10 mouse cellular contexts compared by ENCODE assay signal in the genomic region with DNA sequence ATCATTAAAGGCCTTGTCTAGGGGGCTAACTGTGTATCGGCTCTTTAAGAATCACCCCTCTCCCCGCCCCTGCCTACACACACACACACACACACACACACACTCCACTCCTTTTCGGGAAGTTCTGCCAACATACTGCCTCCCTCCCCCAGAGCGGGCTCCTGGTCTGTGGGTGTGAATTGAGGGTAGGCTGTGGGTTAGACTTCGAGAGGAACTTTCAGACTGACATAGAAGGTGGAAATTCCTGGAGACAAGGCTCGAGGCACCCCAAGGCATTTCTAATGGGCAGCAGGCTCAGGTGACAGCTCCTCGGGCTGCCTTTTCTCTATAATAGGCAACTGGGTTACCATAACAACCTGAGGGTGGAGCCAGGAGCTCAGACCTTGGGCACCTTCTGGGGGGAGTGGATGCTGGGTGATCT. TPM values are rescaled to one million over a fixed set of nuclear protein-coding genes. Genes with fewer than 3 reads are reported as not detected.
A peak's percentile ranks its signal among the peaks of the same experiment; 100 is the strongest.
DNase-seq lines count a peak whose midpoint lies in the region; ATAC-seq and TF ChIP-seq lines count a peak whose summit lies in the region.
"Had no signal": no experiment of that assay in that cellular context is flagged by ENCODE, and none has a peak within 500 bp of the region (broad histone marks: within the 10 kb centered on the region; RNA-seq: fewer than 3 reads in every experiment).

No protein-coding gene starts in this region.

- peak overlapping the region; percentile 71 for H3K4me2 ChIP-seq in forebrain, embryonic 13.5 days
- H3K4me2 ChIP-seq in midbrain, embryonic 14.5 days (ENCODE audit: low read length) = peak overlapping the region; percentile 73
- H3K4me2 ChIP-seq in liver, postnatal 0 days (ENCODE audit: low read depth, low read length) = no peak overlapping the region

- peak; percentile 30; the same call in 1 of the 2 replicates for TF ChIP-seq POLR2A in cerebellum, adult 2 months (IDR thresholded peaks at IDR 0.05; ENCODE audit: borderline replicate concordance, insufficient read depth, low read length)
- TF ChIP-seq POLR2A in brain, embryonic 14.5 days (IDR thresholded peaks at IDR 0.05; ENCODE audit: borderline replicate concordance, extremely low read depth, insufficient read depth, insufficient read length, poor library complexity, severe bottlenecking) = no peak

- peaks cover 27% of the 10 kb centered on the region for H3K4me1 ChIP-seq in cerebellum, adult 2 months (ENCODE audit: control insufficient read depth, insufficient read depth, low read length)
- peaks cover 78% of the 10 kb centered on the region for H3K4me1 ChIP-seq in forebrain, embryonic 13.5 days
- peaks cover 53% of the 10 kb centered on the region for H3K4me1 ChIP-seq in midbrain, embryonic 14.5 days (ENCODE audit: control insufficient read depth, insufficient read depth, low read length)
- H3K4me1 ChIP-seq in liver, postnatal 0 days (ENCODE audit: insufficient read depth) = 0 out of 2 replicates have a peak, but pooled peaks cover 4% of the 10 kb centered on the region

- H3K4me3 ChIP-seq in cerebellum, adult 2 months (replicated peaks; ENCODE audit: insufficient read depth, low read depth, low read length) = peak overlapping the region; percentile 97
- H3K4me3 ChIP-seq in forebrain, embryonic 13.5 days = peak overlapping the region; percentile 18
- peak overlapping the region; percentile 58; the same call in 1 of the 2 replicates for H3K4me3 ChIP-seq in midbrain, embryonic 14.5 days (replicated peaks; ENCODE audit: low read depth, low read length)
- no peak overlapping the region for H3K4me3 ChIP-seq in liver, postnatal 0 days (ENCODE audit: low read depth, low read length)
- H3K4me3 ChIP-seq: myocyte had no signal

- peak; percentile 67 to 79 for DNase-seq in cerebellum, adult 2 months
- DNase-seq in brain, embryonic 14.5 days (ENCODE audit: low read depth) = peak; percentile 82
- DNase-seq in midbrain, embryonic 14.5 days = peak; percentile 39
- DNase-seq in liver, postnatal 0 days = no peak
- DNase-seq in spleen, adult 18-20 months = no peak
- DNase-seq in heart, postnatal 10 days = no peak

- no peaks in the 10 kb centered on the region; the same call in 1 of the 2 replicates for H3K36me3 ChIP-seq in forebrain, embryonic 13.5 days (ENCODE audit: poor library complexity, severe bottlenecking)
- H3K36me3 ChIP-seq in midbrain, embryonic 14.5 days (ENCODE audit: control insufficient read depth, insufficient read depth, low read length) = no peaks in the 10 kb centered on the region
- H3K36me3 ChIP-seq in liver, postnatal 0 days (replicated peaks; ENCODE audit: insufficient read depth, low read length) = no peaks in the 10 kb centered on the region

- intact Hi-C loops in heart, postnatal 10 days (cut with DNase I) = no loop called here

- WGBS in cerebellum, adult 2 months = 5% methylated on average over 7 of the region's 7 CpGs
- 4% methylated on average over 7 of the region's 7 CpGs for whole genome bisulfite sequencing in forebrain, embryonic 13.5 days
- 16% methylated on average over 7 of the region's 7 CpGs for WGBS in midbrain, embryonic 14.5 days
- 7% methylated on average over 7 of the region's 7 CpGs for whole genome bisulfite sequencing in liver, postnatal 0 days (ENCODE audit: insufficient replicate concordance)

- no peak for ATAC-seq in cerebellum, adult (ENCODE audit: insufficient number of reproducible peaks, low FRiP score, low TSS enrichment)
- no peak for ATAC-seq in forebrain, embryonic 13.5 days
- ATAC-seq in midbrain, embryonic 14.5 days (ENCODE audit: low FRiP score, low TSS enrichment) = no peak
- ATAC-seq in liver, postnatal 0 days = no peak

- no peak for TF ChIP-seq EP300 in liver, postnatal 0 days (IDR thresholded peaks at IDR 0.05; ENCODE audit: low read depth)

- H3K27me3 ChIP-seq in cerebellum, adult 2 months (ENCODE audit: control insufficient read depth, insufficient read depth, low read length) = no peaks in the 10 kb centered on the region
- no peaks in the 10 kb centered on the region for H3K27me3 ChIP-seq in forebrain, embryonic 13.5 days
- no peaks in the 10 kb centered on the region for H3K27me3 ChIP-seq in midbrain, embryonic 14.5 days (ENCODE audit: control insufficient read depth, insufficient read depth, low read length)
- H3K27me3 ChIP-seq in liver, postnatal 0 days (ENCODE audit: insufficient read depth, low read length) = peaks cover 21% of the 10 kb centered on the region

- no peaks in the 10 kb centered on the region for H3K9me3 ChIP-seq in forebrain, embryonic 13.5 days (replicated peaks)
- no peaks in the 10 kb centered on the region for H3K9me3 ChIP-seq in midbrain, embryonic 14.5 days (ENCODE audit: control insufficient read depth, low read length)
- H3K9me3 ChIP-seq in liver, postnatal 0 days (ENCODE audit: low read length) = no peaks in the 10 kb centered on the region

- H3K9ac ChIP-seq in forebrain, embryonic 13.5 days = peak overlapping the region; percentile 65; the same call in 1 of the 2 replicates
- H3K9ac ChIP-seq in midbrain, embryonic 14.5 days (replicated peaks; ENCODE audit: low read length) = no peak overlapping the region
- H3K9ac ChIP-seq in liver, postnatal 0 days (replicated peaks) = no peak overlapping the region

- TF ChIP-seq CTCF in cerebellum, adult 2 months (IDR thresholded peaks at IDR 0.05; ENCODE audit: borderline replicate concordance, insufficient read depth, low read depth, low read length) = no peak
- TF ChIP-seq CTCF in brain, embryonic 14.5 days (IDR thresholded peaks at IDR 0.05; ENCODE audit: borderline replicate concordance, extremely low read depth, insufficient read depth, insufficient read length) = no peak
- TF ChIP-seq CTCF in liver, postnatal 0 days (IDR thresholded peaks at IDR 0.05; ENCODE audit: low read depth) = no peak

- peak overlapping the region; percentile 88 for H3K27ac ChIP-seq in cerebellum, adult 2 months (ENCODE audit: insufficient read depth, low read length)
- H3K27ac ChIP-seq in forebrain, embryonic 13.5 days = peak overlapping the region; percentile 51; the same call in 1 of the 2 replicates
- H3K27ac ChIP-seq in midbrain, embryonic 14.5 days (replicated peaks; ENCODE audit: low read depth, low read length) = 0 out of 2 replicates have a peak overlapping the region, but pooled peaks have one; percentile 57
- no peak overlapping the region for H3K27ac ChIP-seq in liver, postnatal 0 days (ENCODE audit: low read depth)

RNA-seq across cellular contexts. Expression of a gene that starts 2.5 kb away (rescaled TPM):
- polyA plus RNA-seq in cerebellum, adult 2 months (2012; rRNA removed) = 84.6 and 116 TPM in 2 replicates
- polyA plus RNA-seq in brain, embryonic 14.5 days (2012; rRNA removed) = 25.7 and 34.0 TPM in 2 replicates
- polyA plus RNA-seq in forebrain, embryonic 13.5 days (2015; fragmentation: Nextera tagmentation; extraction: Ambion mirVana) = 0.67 and 0.68 TPM in 2 replicates
- polyA plus RNA-seq in midbrain, embryonic 14.5 days (2014; fragmentation: Nextera tagmentation; extraction: Ambion mirVana) = 1.1 and 1.2 TPM in 2 replicates
- polyA plus RNA-seq in liver, postnatal 0 days (2015; fragmentation: Nextera tagmentation; extraction: Ambion mirVana) = not detected in 2 replicates
- 1 to 10 TPM; 1.3 to 1.4 TPM for total RNA-seq in heart, postnatal 10 days (2021)
- total RNA-seq: liver, adult 2 months had no signal

RNA-seq across cellular contexts. Expression of a gene that starts 12.5 kb away (rescaled TPM):
- polyA plus RNA-seq in cerebellum, adult 2 months (2012; rRNA removed) = 56.4 and 60.5 TPM in 2 replicates
- polyA plus RNA-seq in brain, embryonic 14.5 days (2012; rRNA removed) = 46.0 and 47.2 TPM in 2 replicates
- polyA plus RNA-seq in forebrain, embryonic 13.5 days (2015; fragmentation: Nextera tagmentation; extraction: Ambion mirVana) = 37.2 and 38.4 TPM in 2 replicates
- 33.1 and 40.5 TPM in 2 replicates for polyA plus RNA-seq in midbrain, embryonic 14.5 days (2014; fragmentation: Nextera tagmentation; extraction: Ambion mirVana)
- polyA plus RNA-seq in liver, postnatal 0 days (2015; fragmentation: Nextera tagmentation; extraction: Ambion mirVana) = 6.5 and 7.5 TPM in 2 replicates
- 10 to 100 TPM; 24.1 to 27.7 TPM for total RNA-seq in heart, postnatal 10 days (2021)

RNA-seq across cellular contexts. Expression of a gene that starts 33.9 kb away (rescaled TPM):
- polyA plus RNA-seq in cerebellum, adult 2 months (2012; rRNA removed) = 447 and 471 TPM in 2 replicates
- polyA plus RNA-seq in brain, embryonic 14.5 days (2012; rRNA removed) = 192 and 199 TPM in 2 replicates
- polyA plus RNA-seq in forebrain, embryonic 13.5 days (2015; fragmentation: Nextera tagmentation; extraction: Ambion mirVana) = 166 and 186 TPM in 2 replicates
- 209 and 245 TPM in 2 replicates for polyA plus RNA-seq in midbrain, embryonic 14.5 days (2014; fragmentation: Nextera tagmentation; extraction: Ambion mirVana)
- polyA plus RNA-seq in liver, postnatal 0 days (2015; fragmentation: Nextera tagmentation; extraction: Ambion mirVana) = 96.6 and 105 TPM in 2 replicates
- 100 to 1,000 TPM in 1 of 2 experiments, 10 to 100 TPM in 1; 93.2 to 100 TPM for total RNA-seq in heart, postnatal 10 days (2021)

RNA-seq across cellular contexts. Expression of a gene that starts 42.7 kb away (rescaled TPM):
- polyA plus RNA-seq in cerebellum, adult 2 months (2012; rRNA removed) = 93.5 and 94.2 TPM in 2 replicates
- 188 and 256 TPM in 2 replicates for polyA plus RNA-seq in brain, embryonic 14.5 days (2012; rRNA removed)
- 96.9 and 104 TPM in 2 replicates for polyA plus RNA-seq in forebrain, embryonic 13.5 days (2015; fragmentation: Nextera tagmentation; extraction: Ambion mirVana)
- polyA plus RNA-seq in midbrain, embryonic 14.5 days (2014; fragmentation: Nextera tagmentation; extraction: Ambion mirVana) = 137 and 151 TPM in 2 replicates
- 1.9 and 2.0 TPM in 2 replicates for polyA plus RNA-seq in liver, postnatal 0 days (2015; fragmentation: Nextera tagmentation; extraction: Ambion mirVana)
- total RNA-seq in heart, postnatal 10 days (2021) = 1 to 10 TPM; 6.1 to 6.5 TPM

Comparison
In these comparisons a context has a peak if more than half of its experiments do, and no peak if none do; other contexts are left out.
1. DNase-seq: peak in cerebellum, adult 2 months (2 of 2), brain, embryonic 14.5 days (single experiment) and midbrain, embryonic 14.5 days (single experiment); none in liver, postnatal 0 days (single experiment), spleen, adult 18-20 months (0 of 2) and heart, postnatal 10 days (0 of 2).
2. RNA of a gene that starts 2.5 kb away (polyA plus RNA-seq): 84.6 to 116 TPM in cerebellum, adult 2 months and 25.7 to 34.0 TPM in brain, embryonic 14.5 days; 1.1 to 1.2 TPM in midbrain, embryonic 14.5 days, 0.67 to 0.68 TPM in forebrain, embryonic 13.5 days and not detected in liver, postnatal 0 days; every median in the first group is over 10 times any median in the second.